Mouse (Mus musculus) stomach, embryonic 15.5 days (tissue): ENCODE data around the gene Nhsl1. TPM values are rescaled to one million over a fixed set of nuclear protein-coding genes. Genes with fewer than 3 reads are reported as not detected.
"Not testable (repeated sequence)": the region's sequence is repeated elsewhere in the genome, so short reads cannot be mapped to it uniquely, and the experiment has no call there.

Experiments
- ATAC-seq: fragments of 200-750 bp; cut with Nextera tagmentation; 2 replicates; pipeline ENCODE4 v1.8.0; 2017; ENCODE audit warnings: low read depth, moderate number of reproducible peaks, moderate TSS enrichment; ENCODE audit not compliant: insufficient read depth, low FRiP score
- H3K27ac ChIP-seq: fragments of 300-500 bp; sonication (generic); 2 replicates; pipeline ENCODE4 v1.5.1; 2015; ENCODE audit warnings: mild to moderate bottlenecking, inconsistent platforms
- H3K27me3 ChIP-seq: fragments of 300-500 bp; sonication (generic); replicated peaks from 2 replicates; pipeline ENCODE4 v1.6.1; 2015; ENCODE audit warnings: inconsistent platforms
- H3K36me3 ChIP-seq: fragments of 300-500 bp; sonication (generic); 2 replicates; pipeline ENCODE4 v1.6.1; 2015; ENCODE audit warnings: inconsistent platforms
- H3K4me1 ChIP-seq: fragments of 300-500 bp; sonication (generic); 2 replicates; pipeline ENCODE4 v1.6.1; 2015; ENCODE audit warnings: inconsistent platforms
- H3K4me2 ChIP-seq: fragments of 300-500 bp; sonication (generic); 2 replicates; pipeline ENCODE4 v1.6.1; 2015; ENCODE audit warnings: mild to moderate bottlenecking, inconsistent platforms
- H3K4me3 ChIP-seq: fragments of 300-500 bp; sonication (generic); replicated peaks from 2 replicates; pipeline ENCODE4 v1.5.1; 2015; ENCODE audit warnings: inconsistent platforms
- H3K9ac ChIP-seq: fragments of 300-500 bp; sonication (generic); 2 replicates; pipeline ENCODE4 v1.6.1; 2015; ENCODE audit warnings: inconsistent platforms
- H3K9me3 ChIP-seq: fragments of 300-500 bp; sonication (generic); 2 replicates; pipeline ENCODE4 v1.6.1; 2016; ENCODE audit warnings: inconsistent platforms
- WGBS: fragments of 180-500 bp; shearing (Covaris S2); methylation state at CpG from one replicate; pipeline ENCODE4 v1.1.7; 2015; 5-methylcytosine and 5-hydroxymethylcytosine counted together
- polyA plus RNA-seq: library from polyadenylated mRNA; unstranded; fragments of >200 nt; fragmentation: Nextera tagmentation; extraction: Ambion mirVana; gene quantifications from 2 replicates; pipeline ENCODE4 v1.2.1, GENCODE M21; 2015

Gene Nhsl1
- polyA plus RNA-seq, 1 experiment from 2014 or later = 7.0 TPM

- not testable (repeated sequence) for H3K27ac ChIP-seq, H3K4me1 ChIP-seq, H3K4me2 ChIP-seq, H3K4me3 ChIP-seq, H3K9ac ChIP-seq, H3K27me3 ChIP-seq, H3K9me3 ChIP-seq, ATAC-seq, H3K36me3 ChIP-seq
- 84% methylated on average over 9 of the region's 9 CpGs for WGBS
Measured at GRCm38 (mm10) chr10:18559076-18559475, 240.3 kb downstream of the Nhsl1 start.

DNA sequence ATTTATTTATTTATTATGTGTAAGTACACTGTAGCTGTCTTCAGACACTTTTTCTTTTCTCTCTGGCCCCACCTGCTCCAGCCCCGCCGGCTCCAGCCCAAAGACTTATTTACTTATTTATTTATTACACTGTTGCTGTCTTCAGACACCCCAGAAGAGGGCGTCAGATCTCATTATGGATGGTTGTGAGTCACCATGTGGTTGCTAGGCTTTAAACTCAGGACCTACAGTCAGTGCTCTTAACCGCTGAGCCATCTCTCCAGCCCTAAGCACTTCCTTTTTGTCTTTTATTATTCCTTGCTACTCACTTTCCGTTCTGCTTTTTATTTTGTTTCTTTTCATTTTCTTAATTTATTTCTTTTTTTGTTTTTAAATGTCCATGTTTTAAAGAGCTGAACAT, 242.7 kb downstream of the Nhsl1 start:
- H3K9me3 ChIP-seq = no peaks in the 10 kb centered on the region
- no peak overlapping the region for H3K4me2 ChIP-seq
- H3K27me3 ChIP-seq = no peaks in the 10 kb centered on the region
- H3K4me1 ChIP-seq = no peaks in the 10 kb centered on the region
- no peak overlapping the region for H3K27ac ChIP-seq
- no peaks in the 10 kb centered on the region for H3K36me3 ChIP-seq
- ATAC-seq = no peak
- no peak overlapping the region for H3K9ac ChIP-seq
- no peak overlapping the region for H3K4me3 ChIP-seq
- 54% methylated on average over 5 of the region's 5 CpGs for WGBS

- ATAC-seq = no peak; the same call in 1 of the 2 replicates
- no peak overlapping the region for H3K4me3 ChIP-seq
- H3K27me3 ChIP-seq = no peaks in the 10 kb centered on the region
Measured at GRCm38 (mm10) chr10:18562940-18563339, 244.2 kb downstream of the Nhsl1 start.

GRCm38 (mm10) chr10:18572581-18572980, 253.8 kb downstream of the Nhsl1 start:
- Histone ChIP-seq H3K4me2 (no peak overlapping the region), H3K36me3 (no peaks in the 10 kb centered on the region), H3K27ac (no peak overlapping the region), H3K4me3 (no peak overlapping the region), H3K27me3 (no peaks in the 10 kb centered on the region), H3K9ac (no peak overlapping the region), H3K4me1 (no peaks in the 10 kb centered on the region), H3K9me3 (no peaks in the 10 kb centered on the region)
- 53% methylated on average over 2 of the region's 2 CpGs for WGBS
- ATAC-seq = no peak

More at GRCm38 (mm10) chr10:18562940-18563339, 244.2 kb downstream of the Nhsl1 start:
- Histone ChIP-seq H3K36me3 (no peaks in the 10 kb centered on the region), H3K4me2 (no peak overlapping the region), H3K4me1 (no peaks in the 10 kb centered on the region), H3K9ac (no peak overlapping the region), H3K9me3 (no peaks in the 10 kb centered on the region), H3K27ac (no peak overlapping the region)
- WGBS = 5% methylated on average over 4 of the region's 4 CpGs

Other genes with a start within 250 kb of the Nhsl1 start
- 0.17 and 0.36 TPM in 2 replicates for gene Ect2l, start 108.1 kb upstream of the Nhsl1 start, polyA plus RNA-seq
- gene Ccdc28a, start 84.0 kb upstream of the Nhsl1 start, polyA plus RNA-seq = 11.2 and 15.3 TPM in 2 replicates
- gene Hebp2, start 227.1 kb downstream of the Nhsl1 start, polyA plus RNA-seq = 25.0 and 34.5 TPM in 2 replicates